Mouse (Mus musculus): ENCODE data around the gene Mtcl1.

Mtcl1 gene

DNA sequence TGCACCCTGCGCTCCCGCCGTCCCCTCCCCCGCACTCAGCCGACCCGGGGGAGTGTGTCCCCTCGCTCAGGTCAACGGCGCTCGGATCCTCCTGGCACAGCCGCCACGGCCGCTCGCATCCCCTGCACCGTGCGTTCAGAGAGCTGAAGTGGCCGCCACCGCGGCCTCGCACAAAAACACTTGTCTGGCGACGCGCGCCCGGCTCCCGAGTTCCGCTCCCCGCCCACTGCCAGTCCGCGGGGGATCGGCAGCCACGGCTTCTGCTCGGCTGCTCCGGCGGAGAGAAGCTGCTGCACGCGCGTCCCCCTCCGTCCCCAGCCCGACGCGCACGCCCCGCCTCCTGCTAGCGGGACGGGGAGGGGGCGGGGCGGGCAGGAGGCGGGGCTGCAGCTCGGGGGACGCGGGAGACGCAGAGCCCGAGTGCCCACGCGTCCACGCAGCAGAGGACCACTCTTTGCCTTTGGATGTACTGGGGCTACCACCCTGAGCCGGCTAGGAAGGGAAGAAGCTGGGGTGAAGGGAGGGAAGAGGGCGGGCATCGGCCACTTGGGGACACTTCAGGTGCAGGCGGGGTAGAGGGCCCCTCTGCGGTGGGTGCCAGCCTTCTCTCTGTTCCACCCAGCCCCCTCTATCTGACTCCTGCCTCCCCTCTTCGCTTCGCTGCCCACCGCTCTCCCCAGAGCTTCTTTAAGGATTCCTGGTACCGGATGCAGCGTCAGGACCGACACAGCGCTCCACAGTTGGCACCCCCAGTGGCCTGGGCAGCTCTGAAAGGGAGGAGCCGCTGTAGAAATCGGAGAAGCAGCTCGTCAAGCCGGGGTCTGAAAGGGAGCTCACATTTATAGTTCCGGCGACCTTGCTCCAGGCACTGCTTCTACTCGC is at the start of gene Mtcl1:
Gene Mtcl1, minus strand, starts transcription at position 291 of the 882 bp plus-strand sequence.
- peak; percentile 75 for DNase-seq

DNA sequence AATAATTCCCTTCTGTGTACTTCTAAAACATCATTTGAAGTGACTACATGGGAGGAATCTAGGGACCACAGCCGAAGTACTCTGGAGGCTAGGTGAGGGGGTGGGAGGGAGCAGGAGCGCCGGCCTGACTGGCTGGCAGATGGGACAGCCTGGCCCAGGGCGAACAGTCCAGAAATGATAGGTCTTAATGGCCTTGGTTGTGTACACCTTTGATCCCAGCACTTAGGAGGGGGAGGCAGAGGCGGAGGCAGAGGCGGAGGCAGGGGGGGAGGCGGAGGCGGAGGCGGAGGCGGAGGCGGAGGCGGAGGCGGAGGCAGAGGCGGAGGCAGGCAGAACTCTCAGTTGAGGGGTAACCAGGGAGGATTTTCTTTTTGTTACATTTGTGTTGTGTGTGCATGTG is 49.0 kb upstream of the Mtcl1 start:
- DNase-seq: no peak

DNA sequence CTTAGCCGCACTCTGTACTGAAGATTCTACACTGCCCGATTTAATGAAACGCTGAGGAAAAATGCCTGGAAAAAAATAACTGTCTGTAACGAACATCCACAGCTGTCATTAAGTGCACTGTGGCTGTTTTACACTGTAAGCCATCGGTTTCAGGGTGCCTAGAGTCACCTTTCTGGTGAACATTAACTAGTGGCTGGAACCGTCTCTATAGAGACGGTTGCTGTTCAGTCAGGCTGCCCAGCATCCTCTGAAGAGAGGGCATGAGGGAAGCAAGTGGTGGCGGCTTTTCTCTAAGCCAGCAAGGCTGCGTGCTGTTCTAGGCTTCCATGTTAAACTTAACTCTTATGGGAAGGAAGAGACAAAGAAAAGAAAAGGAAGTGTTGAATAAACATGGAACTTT is 47.0 kb upstream of the Mtcl1 start:
- DNase-seq: no peak

DNA sequence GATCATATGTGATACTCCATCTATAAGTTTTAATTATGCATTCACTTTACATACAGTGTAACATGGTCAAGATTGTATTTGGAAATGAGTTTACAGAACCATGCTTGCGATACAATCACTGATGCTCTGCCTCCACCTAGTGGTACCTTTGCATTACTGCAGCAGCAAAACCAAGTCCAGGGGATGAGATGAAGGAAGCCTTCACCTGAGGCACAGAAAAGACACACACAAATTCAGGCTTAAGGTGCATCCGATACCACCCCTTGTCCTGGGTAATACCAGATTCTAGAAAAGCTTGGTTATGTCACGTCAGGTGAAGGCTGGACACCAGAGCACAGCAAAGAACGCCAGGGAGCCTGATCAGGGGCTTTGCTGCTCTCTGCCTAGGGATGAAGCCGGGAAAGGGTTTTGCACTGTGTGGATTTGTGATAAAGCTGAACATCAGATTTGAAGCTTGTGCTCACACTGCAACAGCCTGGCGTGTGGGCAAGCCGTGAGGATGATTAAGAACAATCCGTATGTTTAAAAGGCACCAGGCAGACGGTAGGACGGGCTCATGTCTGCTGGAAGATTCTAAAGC is 40.6 kb upstream of the Mtcl1 start:
- peak; percentile 59 for DNase-seq

DNA sequence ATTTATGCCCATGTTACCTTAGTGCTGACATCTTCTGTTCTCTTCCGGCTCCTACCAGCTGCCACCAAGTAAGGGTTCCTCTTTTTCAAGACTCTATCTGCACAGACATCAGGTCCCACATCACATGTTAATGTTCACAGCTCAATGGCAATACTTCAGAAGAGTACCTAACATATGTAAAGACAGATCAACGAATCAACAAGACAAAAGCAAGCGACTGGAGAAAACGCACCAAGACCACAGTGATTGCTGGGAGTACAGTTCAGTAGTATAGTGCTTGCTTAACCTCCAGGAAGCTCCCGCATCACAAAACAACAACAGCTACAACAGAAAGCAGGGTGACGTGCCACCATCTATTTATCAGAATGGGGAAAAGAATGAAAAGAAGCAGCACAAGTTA is 37.0 kb upstream of the Mtcl1 start:
- no peak for DNase-seq

DNA sequence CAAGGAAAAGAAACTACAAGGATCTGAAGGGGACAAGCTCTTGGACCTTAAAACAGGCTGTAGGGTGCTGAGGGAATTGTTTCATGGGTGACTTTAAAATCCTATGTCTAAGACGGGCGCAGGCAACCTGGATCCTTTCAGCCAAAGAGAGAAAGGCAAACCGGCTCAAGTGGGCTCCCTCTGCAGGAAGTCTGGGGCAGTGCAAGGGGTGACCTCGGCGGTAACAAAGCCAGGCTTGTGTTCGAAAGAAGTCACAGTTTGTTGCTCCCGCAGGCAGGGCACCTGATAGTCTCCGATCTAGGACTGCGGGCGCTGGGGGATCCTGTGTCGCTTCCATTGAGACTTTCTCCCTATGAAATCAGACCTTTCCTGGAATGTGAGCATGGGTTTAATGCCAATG is 36.2 kb upstream of the Mtcl1 start:
- DNase-seq: peak; percentile 78

DNA sequence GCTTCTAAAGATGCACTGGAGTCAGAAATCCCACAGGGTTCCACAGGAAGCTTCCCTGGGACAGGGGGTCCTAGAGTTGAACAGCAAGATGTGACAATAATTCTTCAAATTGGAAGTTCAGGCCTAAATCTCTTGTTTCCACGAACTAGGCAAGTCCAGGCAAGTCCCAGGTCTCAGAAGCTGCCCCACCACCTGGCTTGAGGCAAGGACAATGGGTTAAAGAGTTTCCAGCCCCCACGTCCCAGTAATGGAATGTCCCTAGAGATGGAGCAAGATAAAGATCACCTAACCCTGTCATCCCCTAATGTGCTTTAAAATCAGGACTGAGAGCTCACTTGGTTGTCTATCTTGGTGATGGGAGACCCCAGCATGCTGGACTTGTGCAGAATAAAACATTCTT is 35.4 kb upstream of the Mtcl1 start:
- DNase-seq: no peak

DNA sequence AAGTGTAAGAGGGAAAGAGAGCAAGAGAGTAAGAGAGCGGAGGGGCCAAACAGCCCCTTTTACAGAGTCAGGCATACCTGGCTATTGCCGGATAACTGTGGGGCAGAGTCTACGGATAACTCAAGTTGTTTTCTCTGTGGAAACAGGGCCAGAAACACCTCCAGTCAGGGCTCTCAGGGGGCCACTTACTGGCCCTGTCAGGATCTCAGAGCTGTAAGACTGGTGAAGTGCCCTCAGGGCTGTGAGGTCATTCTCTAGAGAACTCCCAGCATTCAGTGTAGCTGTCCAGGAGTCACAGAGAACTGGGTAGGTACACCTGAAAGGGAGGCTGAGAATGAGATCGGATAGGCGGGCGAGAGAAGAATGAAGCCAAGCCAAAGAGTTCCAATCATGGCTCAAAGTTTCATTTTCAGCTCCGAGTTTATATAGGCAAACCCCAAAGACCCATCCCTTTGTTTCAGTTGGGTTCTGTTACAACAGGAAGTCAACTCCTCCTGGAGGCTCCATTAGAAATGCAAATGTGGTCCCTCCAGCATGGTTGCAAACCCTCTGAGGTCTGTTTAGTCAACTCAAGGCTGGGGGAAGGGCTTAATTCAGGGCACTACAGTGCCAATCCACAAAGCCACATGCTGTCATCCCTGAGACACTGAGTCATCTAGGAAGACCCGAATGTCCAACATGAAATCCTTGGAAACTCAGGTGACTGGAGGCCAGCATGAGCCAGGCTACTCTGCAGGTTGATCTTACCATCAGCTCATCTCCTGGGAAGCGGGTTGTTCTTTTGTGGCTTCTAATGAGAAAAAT is 34.3 kb upstream of the Mtcl1 start:
- no peak for DNase-seq

DNA sequence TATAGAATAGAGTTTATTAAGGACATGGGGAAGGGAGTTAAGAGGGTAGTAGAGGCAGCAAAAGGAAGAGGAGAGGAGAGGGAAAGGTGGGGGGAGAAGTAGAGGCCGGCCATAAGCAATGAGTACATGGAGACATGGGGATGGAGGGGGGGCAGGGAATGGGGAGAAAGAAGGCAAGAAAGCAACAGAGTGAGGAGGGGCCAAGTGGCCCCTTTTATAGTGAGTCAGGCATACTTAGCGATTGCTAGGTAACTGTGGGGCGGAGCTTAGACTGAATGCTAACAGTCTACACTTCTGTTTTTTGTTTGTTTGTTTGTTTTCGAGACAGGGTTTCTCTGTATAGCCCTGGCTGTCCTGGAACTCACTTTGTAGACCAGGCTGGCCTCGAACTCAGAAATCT is 31.7 kb upstream of the Mtcl1 start:
- DNase-seq: no peak

DNA sequence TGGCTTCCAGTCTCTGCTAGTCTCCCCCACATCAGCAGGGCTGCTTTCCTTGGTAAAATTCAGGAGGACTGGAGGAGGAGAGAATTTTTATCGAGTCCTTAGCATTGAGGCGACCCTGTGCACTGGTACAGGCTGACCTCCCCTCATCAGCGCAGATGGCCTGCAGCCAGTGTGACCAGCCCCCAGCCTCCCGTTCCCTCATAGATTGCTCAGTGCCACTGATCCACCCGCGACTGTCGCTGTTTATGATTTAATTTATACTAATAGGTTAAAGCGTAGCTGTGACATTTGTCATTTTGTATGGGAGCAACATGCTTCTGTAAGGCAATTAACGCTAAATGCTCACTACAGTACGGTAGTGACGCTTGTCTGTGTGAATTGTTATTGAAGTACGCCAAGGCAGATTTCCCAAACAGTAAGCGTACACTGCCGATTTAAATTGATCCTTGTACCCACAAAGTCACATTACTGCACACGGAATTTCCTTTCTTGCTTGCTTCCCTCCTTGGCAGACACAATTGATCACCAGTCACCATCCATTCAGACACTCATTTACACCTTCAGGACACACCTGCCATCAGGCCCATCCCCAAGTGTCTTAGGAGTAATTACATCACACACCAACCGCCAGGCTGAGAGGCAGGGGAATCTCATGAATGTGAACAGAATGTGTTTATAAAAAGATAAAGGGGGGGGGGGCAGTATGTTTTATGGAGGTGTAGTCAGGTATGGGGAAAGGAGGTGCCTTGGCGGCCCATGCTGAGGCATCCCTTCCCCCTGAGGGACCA is 31.1 kb upstream of the Mtcl1 start:
- DNase-seq: no peak

DNA sequence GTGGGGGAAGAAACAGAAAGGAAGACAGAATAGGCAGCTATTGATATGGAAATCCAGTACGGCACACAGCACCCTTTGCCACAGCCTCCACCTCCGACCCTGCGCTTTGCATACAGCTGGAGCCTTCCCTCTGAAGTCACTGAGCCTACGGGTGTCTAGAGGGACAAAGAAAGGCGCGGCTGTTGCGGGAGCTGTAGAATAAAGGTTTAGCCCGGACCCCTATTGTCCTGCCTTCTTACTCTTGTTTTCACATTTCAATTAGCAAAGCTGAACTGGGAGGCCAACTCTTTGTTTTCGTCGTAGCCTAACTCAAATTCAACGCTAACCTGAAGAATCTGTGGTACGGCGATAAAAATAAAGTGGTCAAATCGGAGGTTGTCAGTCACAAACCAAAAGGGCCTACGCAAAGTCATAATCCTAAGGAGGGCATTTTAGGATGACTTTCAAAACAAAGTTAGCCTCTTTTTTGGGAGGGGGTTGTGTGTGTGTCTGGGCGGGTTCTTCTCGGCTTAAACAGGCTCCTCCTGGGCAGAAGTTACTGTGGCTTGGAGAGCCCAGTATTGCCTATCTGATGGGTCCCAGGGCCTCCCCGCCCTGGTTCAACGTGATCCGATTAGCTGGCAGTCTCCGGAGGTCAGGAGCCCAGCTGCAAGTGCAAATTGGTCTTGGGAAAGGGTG is 30.4 kb upstream of the Mtcl1 start:
- no peak for DNase-seq

DNA sequence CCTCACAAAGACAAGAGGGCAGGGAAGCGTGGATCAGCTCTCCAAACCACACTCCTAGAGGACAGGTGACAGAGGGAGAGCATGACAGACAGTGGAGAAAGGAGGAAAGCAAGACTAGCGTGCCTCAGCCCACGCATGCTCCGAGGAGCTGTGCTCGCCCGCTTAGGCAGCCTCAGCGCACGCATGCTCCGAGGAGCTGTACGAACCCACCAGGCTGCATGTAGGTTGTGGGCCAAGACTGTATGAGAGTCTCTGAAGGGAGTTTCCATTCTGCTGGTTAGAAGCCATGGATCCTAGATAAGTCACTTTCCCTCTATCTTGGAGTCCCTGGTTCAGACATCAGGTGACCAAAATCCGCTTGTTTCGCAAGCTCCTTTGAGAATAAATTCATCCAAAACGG is 29.8 kb upstream of the Mtcl1 start:
- DNase-seq: no peak

DNA sequence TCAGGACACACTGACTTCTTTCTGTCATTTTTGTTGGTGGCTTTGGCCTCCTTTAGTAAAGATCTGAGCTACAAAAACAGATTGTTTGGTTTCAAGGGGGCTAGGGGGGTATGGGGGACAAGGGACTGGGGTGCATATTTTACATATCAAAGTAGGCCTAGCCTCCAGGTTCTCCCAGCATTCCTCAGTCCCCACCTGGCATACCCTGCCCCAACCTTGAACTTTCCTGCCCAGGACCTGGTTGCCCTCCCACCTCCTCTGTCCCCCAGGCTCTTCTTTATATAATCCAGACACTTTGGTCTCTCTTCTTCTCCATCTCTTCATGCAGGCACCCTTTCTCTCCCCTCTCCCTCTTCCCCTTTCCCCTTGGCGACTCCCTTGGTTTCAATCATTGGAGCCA is 23.7 kb upstream of the Mtcl1 start:
- no peak for DNase-seq

DNA sequence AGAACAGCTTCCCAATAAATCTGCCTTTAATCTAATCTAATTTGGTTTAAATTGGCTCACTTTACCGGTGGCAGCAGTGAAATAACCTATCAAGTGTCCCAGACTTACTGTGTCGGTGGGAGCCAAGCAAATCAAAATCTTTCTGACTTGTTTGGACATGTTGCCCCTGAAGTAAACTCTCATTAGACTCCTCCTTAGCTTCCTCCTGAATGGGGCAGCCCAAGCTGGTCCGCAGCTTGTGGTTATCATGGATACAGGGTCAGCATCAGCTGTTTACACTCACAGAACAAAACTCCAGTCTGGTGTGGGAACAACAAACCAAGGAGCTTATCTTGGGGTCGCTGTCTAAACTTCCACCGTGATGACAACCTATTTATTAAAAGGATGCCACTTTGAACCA is 22.2 kb upstream of the Mtcl1 start:
- no peak for DNase-seq

DNA sequence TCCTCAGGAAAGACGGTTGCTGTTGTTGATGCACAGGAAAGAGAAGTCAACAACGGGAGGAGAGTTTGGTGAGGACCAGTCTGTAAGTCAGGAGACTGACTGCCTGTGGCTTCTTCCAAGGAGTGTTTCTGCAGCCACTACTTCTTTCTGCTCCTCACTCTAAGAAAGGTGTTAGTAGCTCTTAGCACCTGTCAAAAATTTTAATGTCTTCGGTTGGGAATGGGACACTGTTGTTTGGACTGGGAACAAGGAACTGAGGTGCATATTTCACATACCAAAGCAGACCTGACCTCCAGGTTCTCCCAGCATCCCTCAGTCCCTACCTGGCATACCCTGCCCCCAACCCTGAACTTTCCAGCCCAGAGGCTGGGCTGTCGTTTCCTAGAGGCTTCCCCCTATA is 21.7 kb upstream of the Mtcl1 start:
- no peak for DNase-seq

DNA sequence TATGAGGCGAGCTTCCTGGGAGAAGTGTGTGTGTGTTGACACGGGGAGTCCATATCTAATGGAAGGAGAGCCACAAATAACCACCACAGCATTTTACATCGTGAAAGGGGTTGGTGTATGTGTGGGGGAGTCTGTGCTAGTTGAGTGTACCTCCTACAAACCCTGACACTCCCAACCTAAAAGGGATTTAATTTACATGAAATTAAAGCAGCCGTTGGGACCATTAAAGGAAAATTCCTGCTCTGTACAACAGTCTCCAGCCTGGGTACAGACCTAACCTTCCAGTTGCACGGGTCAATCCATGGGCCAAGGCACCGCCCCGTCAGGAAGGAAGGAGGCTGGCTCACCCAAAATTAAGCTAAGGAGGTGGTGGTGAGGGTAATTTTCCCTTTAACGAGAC is 20.5 kb upstream of the Mtcl1 start:
- DNase-seq: no peak

DNA sequence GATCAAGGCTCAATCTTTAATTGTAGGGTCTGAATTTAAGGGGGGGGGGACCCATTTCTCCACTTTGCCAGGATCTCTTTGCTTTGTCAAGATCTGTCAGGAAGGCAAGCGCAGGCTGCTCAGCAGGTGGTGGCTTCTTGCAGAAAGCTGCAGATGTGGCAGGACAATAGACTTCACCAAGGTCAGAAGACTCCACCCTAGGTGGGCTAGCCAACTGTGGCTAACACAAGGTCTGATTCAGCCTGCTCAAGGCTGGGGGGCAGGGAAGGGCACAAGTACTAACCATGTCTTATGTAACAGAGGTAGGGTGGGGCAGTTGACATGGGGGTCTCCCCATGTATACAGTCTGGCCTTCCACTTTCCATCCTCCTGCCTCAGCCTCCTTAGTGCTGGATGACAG is 7.7 kb upstream of the Mtcl1 start:
- no peak for DNase-seq

DNA sequence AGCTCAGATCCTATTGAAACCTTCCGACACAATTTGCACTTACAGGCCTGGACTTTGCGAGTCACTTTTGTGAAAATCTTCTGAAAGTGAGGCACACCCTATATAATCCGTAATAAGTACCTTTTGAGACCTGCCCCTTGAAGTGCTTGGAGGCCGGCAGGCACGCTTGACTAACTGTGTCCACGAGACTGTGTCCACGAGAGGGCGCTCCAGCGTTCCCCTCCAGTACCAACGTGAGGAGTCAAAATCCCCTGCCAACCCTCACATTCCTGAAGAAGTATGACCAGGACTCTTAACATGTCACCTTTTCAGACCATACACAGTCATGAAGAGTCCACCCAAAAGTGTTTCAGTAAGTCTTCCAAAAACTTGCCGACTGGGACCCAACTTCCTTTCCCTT is 1.6 kb upstream of the Mtcl1 start:
- peak; percentile 88 for DNase-seq

DNA sequence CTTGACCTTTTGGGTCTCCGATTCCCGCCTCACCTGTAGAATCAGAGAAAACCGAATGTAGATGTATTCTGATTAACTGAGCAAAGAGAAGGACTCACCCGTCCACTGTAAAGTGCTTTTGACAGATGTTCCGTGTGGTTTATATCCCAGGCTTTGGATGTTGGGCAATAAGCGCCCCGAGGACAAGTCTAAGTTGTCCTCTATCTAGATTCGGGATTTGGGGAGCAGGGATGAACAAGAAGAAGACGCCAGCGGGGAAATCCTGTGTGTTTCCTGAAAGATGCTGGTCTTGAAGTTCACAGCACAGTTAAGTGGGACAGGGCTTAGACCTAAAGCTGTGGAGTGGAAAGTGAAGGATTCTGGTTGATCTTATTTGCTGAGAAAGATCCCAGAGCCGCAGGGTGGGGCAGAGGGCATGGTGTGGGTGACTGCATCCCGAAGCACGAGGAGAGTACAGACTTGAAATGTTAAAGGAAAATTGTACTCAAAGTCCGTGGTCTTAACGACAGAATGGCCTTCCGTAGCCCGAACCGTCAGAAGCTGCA is 1.0 kb upstream of the Mtcl1 start:
- DNase-seq: no peak

DNA sequence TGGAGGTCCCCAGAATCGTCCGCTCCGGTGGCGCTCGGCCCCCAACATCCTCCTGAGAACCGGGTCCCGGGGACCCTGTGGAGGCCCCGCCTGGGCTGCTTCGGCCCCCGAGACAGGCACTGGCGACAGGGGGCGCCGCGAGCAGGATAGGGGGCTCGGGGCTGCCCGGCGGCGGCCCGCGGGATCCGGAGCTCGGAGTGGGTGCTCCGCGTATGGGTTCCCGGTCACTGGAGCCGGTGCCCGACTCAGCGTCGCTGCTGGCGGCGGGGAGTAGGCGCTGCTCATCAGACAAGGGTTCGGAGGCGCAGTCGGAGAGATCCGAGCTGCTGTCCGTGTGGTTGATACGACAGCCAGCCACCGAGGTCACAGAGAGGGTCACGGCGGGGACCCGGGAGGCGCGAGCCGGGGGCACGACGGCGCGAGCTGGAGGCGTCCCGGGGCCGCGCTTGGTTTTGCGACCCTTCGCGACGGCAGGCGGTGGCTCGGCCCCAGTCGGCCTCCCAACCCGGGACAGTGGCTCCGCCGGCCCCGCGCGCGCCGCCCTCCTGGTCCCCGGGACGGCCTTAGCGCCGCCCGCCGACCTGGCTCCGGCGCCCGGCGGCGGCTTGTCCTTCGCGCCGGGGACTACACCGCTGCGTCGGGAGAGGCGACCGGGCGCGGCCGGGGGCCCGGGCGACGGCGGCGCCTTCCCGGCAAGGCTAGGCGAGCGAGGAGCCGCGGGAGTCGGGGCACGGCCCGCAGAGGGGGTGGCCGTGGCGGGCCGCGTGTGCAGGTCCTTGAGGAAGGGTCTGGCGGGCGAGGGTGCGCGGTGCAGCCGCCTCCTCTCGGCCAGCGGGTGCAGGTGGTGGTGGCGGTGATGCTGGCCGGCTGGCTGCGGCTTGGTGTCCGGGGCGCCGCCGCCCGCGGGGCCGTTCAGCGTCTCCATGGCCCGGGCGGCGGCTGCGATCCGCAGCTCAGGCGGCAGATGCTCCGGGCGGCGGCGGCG is 837 bp downstream of the Mtcl1 start:
- DNase-seq: peak; percentile 77

DNA sequence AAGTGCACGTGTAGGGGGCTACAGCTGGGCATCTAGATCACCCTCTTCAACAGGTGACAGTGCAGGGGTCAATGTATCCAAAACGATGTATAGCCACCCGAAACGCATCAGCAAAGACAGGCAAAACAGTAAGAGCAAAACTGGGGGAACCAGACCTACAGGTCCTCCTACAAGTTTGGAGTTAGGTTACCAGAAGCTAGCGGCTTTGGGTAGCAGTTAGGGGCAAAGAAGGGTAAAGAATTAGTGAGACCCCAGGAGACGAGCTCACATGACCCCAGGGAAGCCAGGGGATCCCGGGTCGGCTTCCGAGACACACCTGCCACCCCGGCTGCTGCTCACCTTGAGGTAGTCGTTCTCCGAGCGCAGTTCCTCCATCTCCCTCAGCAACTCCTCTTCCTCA is 1.6 kb downstream of the Mtcl1 start:
- DNase-seq: no peak

Data from thymus, postnatal 4 days (tissue).